Mouse (Mus musculus) bone marrow macrophage, adult 2 months (primary cell): ENCODE data around the gene Pik3r2.

Experiments
- CTCF ChIP-seq: IDR thresholded peaks from 2 replicates; pipeline ENCODE4 v1.5.1; 2012; ENCODE audit warnings: low read depth, mild to moderate bottlenecking, low read length, moderate library complexity
- POLR2A ChIP-seq: IDR thresholded peaks from 2 replicates; pipeline ENCODE4 v1.6.1; 2012; ENCODE audit warnings: mild to moderate bottlenecking, low read depth, low read length, borderline replicate concordance

GRCm38 (mm10) chr8:70744806-70745205, 31.7 kb downstream of the Pik3r2 start:
- TF ChIP-seq POLR2A = no peak
- TF ChIP-seq CTCF = no peak
